Mouse (Mus musculus) lung, embryonic 14.5 days (tissue): Measurements from ENCODE around the gene Trim71. TPM values are rescaled to one million over a fixed set of nuclear protein-coding genes. Genes with fewer than 3 reads are reported as not detected.

Source experiments
- ATAC-seq: fragments of 200-750 bp; cut with Nextera tagmentation; 2 replicates; pipeline ENCODE4 v1.8.0; 2017; ENCODE audit warnings: mild to moderate bottlenecking, moderate TSS enrichment, moderate library complexity; ENCODE audit not compliant: insufficient read depth
- DNase-seq: peaks from one replicate; pipeline ENCODE4 v3.0.0-alpha.2; 2015
- H3K27ac ChIP-seq: fragments of 300-500 bp; sonication (generic); 2 replicates; pipeline ENCODE4 v1.5.1; 2014; ENCODE audit warnings: low read depth, mild to moderate bottlenecking, moderate library complexity
- H3K27me3 ChIP-seq: fragments of 300-500 bp; sonication (generic); 2 replicates; pipeline ENCODE4 v1.6.1; 2014; ENCODE audit warnings: low read length, control low read depth; ENCODE audit not compliant: insufficient read depth
- H3K36me3 ChIP-seq: fragments of 300-500 bp; sonication (generic); 2 replicates; pipeline ENCODE4 v1.6.1; 2014; ENCODE audit warnings: control low read depth; ENCODE audit not compliant: insufficient read depth
- H3K4me1 ChIP-seq: fragments of 300-500 bp; sonication (generic); 2 replicates; pipeline ENCODE4 v1.6.1; 2014; ENCODE audit warnings: antibody characterized with exemption, control low read depth; ENCODE audit not compliant: insufficient read depth
- H3K4me2 ChIP-seq: fragments of 300-500 bp; sonication (generic); 2 replicates; pipeline ENCODE4 v1.6.1; 2014; ENCODE audit warnings: mild to moderate bottlenecking
- H3K4me3 ChIP-seq: fragments of 300-500 bp; sonication (generic); 2 replicates; pipeline ENCODE4 v1.5.1; 2014; ENCODE audit warnings: low read depth, low read length
- H3K9ac ChIP-seq: fragments of 300-500 bp; sonication (generic); 2 replicates; pipeline ENCODE4 v1.6.1; 2014
- H3K9me3 ChIP-seq: fragments of 300-500 bp; sonication (generic); 2 replicates; pipeline ENCODE4 v1.6.1; 2016; ENCODE audit warnings: low read depth, low read length, control low read depth
- CTCF ChIP-seq: IDR thresholded peaks from 2 replicates; pipeline ENCODE4 v1.5.1; 2016; ENCODE audit warnings: antibody characterized with exemption, low read depth
- WGBS: fragments of 180-500 bp; shearing (Covaris S2); extraction: QIAGEN DNeasy Blood & Tissue Kit; methylation state at CpG from one replicate; pipeline ENCODE4 v1.1.7; 2014; 5-methylcytosine and 5-hydroxymethylcytosine counted together
- polyA plus RNA-seq: library from polyadenylated mRNA; unstranded; fragments of >200 nt; fragmentation: Nextera tagmentation; extraction: Ambion mirVana; gene quantifications from 2 replicates; pipeline ENCODE4 v1.2.1, GENCODE M21; 2014

Trim71 gene
- polyA plus RNA-seq, 1 experiment from 2014 or later: 1.5 TPM

GRCm38 (mm10) chr9:114562919-114563751, 1.0 kb downstream of the Trim71 start:
- Histone ChIP-seq H3K4me1 (peaks cover 3% of the 10 kb centered on the region; the same call in 1 of the 2 replicates), H3K27me3 (peaks cover 21% of the 10 kb centered on the region), H3K36me3 (no peaks in the 10 kb centered on the region), H3K9me3 (no peaks in the 10 kb centered on the region), H3K4me3 (peak overlapping the region; percentile 71), H3K4me2 (peak overlapping the region; percentile 88), H3K9ac (peak overlapping the region; percentile 86), H3K27ac (peak overlapping the region; percentile 93)
- WGBS: 1% methylated on average over 98 of the region's 122 CpGs
- TF ChIP-seq CTCF: no peak
- DNase-seq (peak; percentile 64), ATAC-seq (peak; percentile 23)

GRCm38 (mm10) chr9:114562031-114562918, 1.9 kb downstream of the Trim71 start:
- 0 out of 2 replicates have a peak, but pooled peaks have one; percentile 12 for ATAC-seq
- under 1% methylated on average over 93 of the region's 101 CpGs for WGBS
- DNase-seq: peak; percentile 54
- Histone ChIP-seq H3K36me3 (no peaks in the 10 kb centered on the region), H3K4me3 (peak overlapping the region; percentile 71), H3K9me3 (no peaks in the 10 kb centered on the region), H3K4me1 (peaks cover 3% of the 10 kb centered on the region; the same call in 1 of the 2 replicates), H3K9ac (peak overlapping the region; percentile 86), H3K4me2 (peak overlapping the region; percentile 88), H3K27ac (peak overlapping the region; percentile 93), H3K27me3 (peaks cover 21% of the 10 kb centered on the region)
- no peak for TF ChIP-seq CTCF

DNA sequence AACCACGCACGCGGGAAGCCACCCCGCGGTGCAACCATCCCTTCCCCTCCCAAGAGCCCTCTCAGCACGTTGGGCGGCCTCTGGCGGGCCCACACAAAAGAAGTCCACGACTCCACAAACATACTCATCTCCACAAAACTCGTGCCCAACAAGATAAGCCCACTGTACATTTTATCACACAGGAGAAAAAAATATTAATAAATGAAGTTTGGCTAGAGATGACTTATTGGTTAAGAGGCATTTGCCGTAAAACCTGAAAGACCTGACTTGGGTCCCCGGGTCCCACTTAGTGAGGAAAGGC, 2.5 kb downstream of the Trim71 start:
- Histone ChIP-seq H3K4me2 (peak overlapping the region; percentile 88), H3K4me3 (peak overlapping the region; percentile 71), H3K9me3 (no peaks in the 10 kb centered on the region), H3K4me1 (peaks cover 3% of the 10 kb centered on the region; the same call in 1 of the 2 replicates), H3K9ac (peak overlapping the region; percentile 86), H3K27ac (no peak overlapping the region), H3K36me3 (no peaks in the 10 kb centered on the region), H3K27me3 (peaks cover 21% of the 10 kb centered on the region)
- peak; percentile 57 for DNase-seq
- no peak for TF ChIP-seq CTCF
- no peak for ATAC-seq
- 1% methylated on average over 12 of the region's 12 CpGs for WGBS

- Histone ChIP-seq H3K9me3 (no peaks in the 10 kb centered on the region), H3K4me1 (peaks cover 3% of the 10 kb centered on the region; the same call in 1 of the 2 replicates), H3K4me3 (peak overlapping the region; percentile 71), H3K27ac (no peak overlapping the region), H3K27me3 (peaks cover 21% of the 10 kb centered on the region), H3K9ac (peak overlapping the region; percentile 86), H3K4me2 (peak overlapping the region; percentile 88), H3K36me3 (no peaks in the 10 kb centered on the region)
- WGBS: 1% methylated on average over 36 of the region's 36 CpGs
- no peak for TF ChIP-seq CTCF
- DNase-seq: no peak
- ATAC-seq: no peak; the same call in 1 of the 2 replicates
These were observed 3.1 kb downstream of the Trim71 start for GRCm38 (mm10) chr9:114560771-114561670.

DNA sequence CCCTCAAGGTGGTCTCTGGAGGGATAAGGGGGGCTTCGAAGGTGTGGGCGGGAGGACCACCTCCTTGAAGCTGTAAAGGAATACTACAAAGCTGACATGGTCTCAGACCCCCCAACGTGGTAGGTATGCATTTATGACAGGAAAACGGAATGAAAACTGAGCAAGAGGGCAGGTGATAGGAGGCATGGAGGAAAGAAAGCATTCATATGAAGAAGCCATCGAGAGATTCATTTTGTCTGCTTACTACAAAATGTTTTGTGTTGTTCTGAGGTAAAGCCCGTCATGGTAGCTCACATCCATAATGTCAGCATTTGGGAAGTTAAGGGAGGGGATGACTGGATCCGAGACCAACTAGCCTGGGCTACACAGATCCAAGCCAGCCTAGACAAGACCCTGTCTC, 4.0 kb downstream of the Trim71 start:
- peak overlapping the region; percentile 3; the same call in 1 of the 2 replicates for H3K27ac ChIP-seq
- 19% methylated on average over 7 of the region's 7 CpGs for WGBS
- H3K4me2 ChIP-seq: peak overlapping the region; percentile 88
- H3K4me1 ChIP-seq: peaks cover 3% of the 10 kb centered on the region; the same call in 1 of the 2 replicates
- H3K9ac ChIP-seq: peak overlapping the region; percentile 86
- no peak for TF ChIP-seq CTCF
- ATAC-seq (no peak), DNase-seq (no peak)
- H3K9me3 ChIP-seq: no peaks in the 10 kb centered on the region
- H3K4me3 ChIP-seq: peak overlapping the region; percentile 71
- H3K36me3 ChIP-seq: no peaks in the 10 kb centered on the region
- peaks cover 21% of the 10 kb centered on the region for H3K27me3 ChIP-seq

DNA sequence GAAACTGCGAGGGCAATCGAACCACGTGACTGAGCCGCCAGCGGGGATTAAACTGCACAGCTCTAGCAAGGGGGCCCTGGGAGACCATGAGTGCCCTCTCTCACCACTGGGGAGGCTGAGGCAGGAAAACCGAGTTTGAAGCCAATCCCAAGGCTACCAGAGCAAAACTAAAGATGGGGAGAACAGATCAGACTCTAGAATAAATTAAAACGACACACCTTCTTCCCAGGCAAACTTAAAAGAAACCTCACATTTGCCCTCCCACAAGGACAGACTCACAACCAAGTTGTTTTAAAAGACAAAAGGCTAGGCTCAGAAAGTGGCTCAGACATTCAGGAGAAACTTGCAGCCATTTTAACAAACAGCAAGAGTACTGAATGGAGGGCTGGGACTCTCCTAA, 7.1 kb downstream of the Trim71 start:
- Histone ChIP-seq H3K9me3 (no peaks in the 10 kb centered on the region), H3K4me1 (peaks cover 3% of the 10 kb centered on the region; the same call in 1 of the 2 replicates), H3K36me3 (no peaks in the 10 kb centered on the region), H3K9ac (no peak overlapping the region), H3K4me3 (no peak overlapping the region), H3K27ac (no peak overlapping the region), H3K27me3 (peaks cover 13% of the 10 kb centered on the region; the same call in 1 of the 2 replicates), H3K4me2 (no peak overlapping the region)
- no peak for TF ChIP-seq CTCF
- ATAC-seq (no peak), DNase-seq (no peak)
- WGBS: 28% methylated on average over 7 of the region's 7 CpGs
